Mouse (Mus musculus): Measurements from ENCODE around the gene Mcrip1.

- TF ChIP-seq TAL1 (IDR thresholded peaks at IDR 0.05; ENCODE audit: low read length) (no peak), GATA1 (IDR thresholded peaks at IDR 0.05; ENCODE audit: low read length) (no peak)
Observed at GRCm38 (mm10) chr11:120548214-120548613, 1.3 kb downstream of the Mcrip1 start.

Measured in erythroblast, embryonic 14.5 days (primary cell).